Mouse (Mus musculus) yolk sac, embryonic 10.5 days (tissue): ENCODE measurements around the gene Vmn1r107.
"Not testable (repeated sequence)": the region's sequence is repeated elsewhere in the genome, so short reads cannot be mapped to it uniquely, and the experiment has no call there.

Experiments used
- DNase-seq: peaks from one replicate; pipeline ENCODE4 v3.0.0-alpha.2; 2017; ENCODE audit warnings: low spot score

Gene Vmn1r107

GRCm38 (mm10) chr7:20668618-20669017, at the start of gene Vmn1r107:
TSS of gene Vmn1r107 (plus strand) at chr7:20668918.
- DNase-seq: not testable (repeated sequence)

GRCm38 (mm10) chr7:20703116-20703515, 34.4 kb downstream of the Vmn1r107 start, which contains the start of gene Vmn1r111:
TSS of gene Vmn1r111 (minus strand) at chr7:20703216.
- DNase-seq: not testable (repeated sequence)
